Mouse (Mus musculus) forebrain, postnatal 0 days (tissue): ENCODE measurements around the gene Fzd5. TPM values are rescaled to one million over a fixed set of nuclear protein-coding genes. Genes with fewer than 3 reads are reported as not detected.

Source experiments
- ATAC-seq: fragments of 200-750 bp; cut with Nextera tagmentation; 2 replicates; pipeline ENCODE4 v1.8.0; 2017; ENCODE audit warnings: mild to moderate bottlenecking, moderate library complexity
- DNase-seq: peaks from one replicate; pipeline ENCODE4 v3.0.0-alpha.2; 2015
- H3K27ac ChIP-seq: fragments of 300-500 bp; sonication (generic); 2 replicates; pipeline ENCODE4 v1.5.1; 2014; ENCODE audit warnings: low read depth, mild to moderate bottlenecking, antibody characterized with exemption, low read length, moderate library complexity, mixed read lengths
- H3K27me3 ChIP-seq: fragments of 300-500 bp; sonication (generic); 2 replicates; pipeline ENCODE4 v1.6.1; 2014; ENCODE audit warnings: mild to moderate bottlenecking, low read length, mixed read lengths; ENCODE audit not compliant: insufficient read depth
- H3K36me3 ChIP-seq: fragments of 300-500 bp; sonication (generic); 2 replicates; pipeline ENCODE4 v1.6.1; 2014; ENCODE audit warnings: mild to moderate bottlenecking, moderate library complexity; ENCODE audit not compliant: insufficient read depth
- H3K4me1 ChIP-seq: fragments of 300-500 bp; sonication (generic); 2 replicates; pipeline ENCODE4 v1.6.1; 2014; ENCODE audit warnings: antibody characterized with exemption; ENCODE audit not compliant: insufficient read depth
- H3K4me2 ChIP-seq: fragments of 300-500 bp; sonication (generic); 2 replicates; pipeline ENCODE4 v1.6.1; 2014; ENCODE audit warnings: low read depth, mild to moderate bottlenecking, moderate library complexity
- H3K4me3 ChIP-seq: fragments of 300-500 bp; sonication (generic); 2 replicates; pipeline ENCODE4 v1.5.1; 2014; ENCODE audit warnings: low read depth, low read length, mixed read lengths
- H3K9ac ChIP-seq: fragments of 300-500 bp; sonication (generic); 2 replicates; pipeline ENCODE4 v1.6.1; 2014; ENCODE audit warnings: mild to moderate bottlenecking
- H3K9me3 ChIP-seq: fragments of 300-500 bp; sonication (generic); 2 replicates; pipeline ENCODE4 v1.6.1; 2016; ENCODE audit warnings: low read length
- CTCF ChIP-seq: sonication (generic); IDR thresholded peaks from 2 replicates; pipeline ENCODE4 v1.5.1; 2016; ENCODE audit warnings: antibody characterized with exemption, control low read depth, low read depth
- WGBS: fragments of 180-500 bp; shearing (Covaris S2); extraction: QIAGEN DNeasy Blood & Tissue Kit; methylation state at CpG from one replicate; pipeline ENCODE4 v1.1.7; 2014; 5-methylcytosine and 5-hydroxymethylcytosine counted together
- polyA plus RNA-seq: library from polyadenylated mRNA; unstranded; fragments of >200 nt; fragmentation: Nextera tagmentation; extraction: Ambion mirVana; gene quantifications from 2 replicates; pipeline ENCODE4 v1.2.1, GENCODE M21; 2015
- total RNA-seq: library from RNA; depleted of rRNA; stranded (reverse); fragments of >200 nt; gene quantifications from 2 replicates; pipeline ENCODE4 v1.2.3, GENCODE M21; 2014

Fzd5 gene
- total and polyA plus RNA-seq, 2 experiments from 2014 or later = 0.35 to 4.7 TPM

DNA sequence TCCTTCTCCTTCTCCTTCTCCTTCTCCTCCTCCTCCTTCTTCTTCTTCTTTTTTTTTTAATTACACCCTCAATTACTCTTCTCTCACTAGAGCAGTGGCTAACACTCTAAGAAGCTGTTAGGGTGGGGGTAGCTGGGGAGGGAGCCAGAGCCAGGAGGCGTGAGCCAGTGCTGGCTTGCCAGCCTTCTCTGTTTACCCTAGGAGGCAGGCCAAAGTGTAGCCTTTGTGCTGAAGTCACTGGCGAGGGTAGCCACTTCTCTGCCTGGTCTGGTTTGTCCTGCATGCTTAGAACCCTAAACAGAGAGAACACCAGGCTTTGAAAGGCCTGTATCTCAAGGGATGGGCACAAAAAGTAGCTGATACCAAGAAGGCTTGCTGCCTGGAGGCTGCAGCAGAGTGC is 19.7 kb upstream of the Fzd5 start:
- Histone ChIP-seq H3K9me3 (no peaks in the 10 kb centered on the region), H3K4me1 (no peaks in the 10 kb centered on the region), H3K9ac (no peak overlapping the region), H3K27ac (no peak overlapping the region), H3K4me3 (no peak overlapping the region), H3K4me2 (no peak overlapping the region), H3K36me3 (no peaks in the 10 kb centered on the region), H3K27me3 (no peaks in the 10 kb centered on the region)
- TF ChIP-seq CTCF = no peak
- DNase-seq (no peak), ATAC-seq (peak; percentile 36; the same call in 1 of the 2 replicates)
- WGBS = 25% methylated on average over 2 of the region's 2 CpGs

DNA sequence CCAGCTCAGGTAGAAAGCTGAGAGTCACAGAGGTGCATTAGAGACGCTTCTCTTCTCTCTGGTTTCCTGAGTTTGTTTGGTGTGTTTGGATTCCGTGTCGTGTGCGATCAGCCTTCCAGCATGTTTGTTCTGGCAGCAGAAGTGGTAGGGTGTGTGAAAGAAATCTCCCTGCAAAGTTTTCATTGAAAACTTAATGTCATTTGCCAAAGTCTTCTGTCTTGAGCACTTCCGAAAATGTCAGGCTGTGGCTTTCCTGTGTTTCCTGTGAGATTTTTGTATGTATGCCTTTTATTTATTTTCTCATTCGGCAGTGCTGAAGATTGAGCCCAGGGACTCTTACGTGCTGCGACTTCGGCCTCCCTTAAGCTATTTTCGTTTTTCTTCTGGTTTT is 19.1 kb upstream of the Fzd5 start:
- TF ChIP-seq CTCF = no peak
- 65% methylated on average over 10 of the region's 10 CpGs for WGBS
- H3K9ac ChIP-seq = no peak overlapping the region
- DNase-seq = no peak
- H3K36me3 ChIP-seq = no peaks in the 10 kb centered on the region
- H3K9me3 ChIP-seq = no peaks in the 10 kb centered on the region
- no peak overlapping the region for H3K4me3 ChIP-seq
- H3K4me2 ChIP-seq = no peak overlapping the region
- ATAC-seq = no peak
- no peak overlapping the region for H3K27ac ChIP-seq
- H3K4me1 ChIP-seq = no peaks in the 10 kb centered on the region
- no peaks in the 10 kb centered on the region for H3K27me3 ChIP-seq

DNA sequence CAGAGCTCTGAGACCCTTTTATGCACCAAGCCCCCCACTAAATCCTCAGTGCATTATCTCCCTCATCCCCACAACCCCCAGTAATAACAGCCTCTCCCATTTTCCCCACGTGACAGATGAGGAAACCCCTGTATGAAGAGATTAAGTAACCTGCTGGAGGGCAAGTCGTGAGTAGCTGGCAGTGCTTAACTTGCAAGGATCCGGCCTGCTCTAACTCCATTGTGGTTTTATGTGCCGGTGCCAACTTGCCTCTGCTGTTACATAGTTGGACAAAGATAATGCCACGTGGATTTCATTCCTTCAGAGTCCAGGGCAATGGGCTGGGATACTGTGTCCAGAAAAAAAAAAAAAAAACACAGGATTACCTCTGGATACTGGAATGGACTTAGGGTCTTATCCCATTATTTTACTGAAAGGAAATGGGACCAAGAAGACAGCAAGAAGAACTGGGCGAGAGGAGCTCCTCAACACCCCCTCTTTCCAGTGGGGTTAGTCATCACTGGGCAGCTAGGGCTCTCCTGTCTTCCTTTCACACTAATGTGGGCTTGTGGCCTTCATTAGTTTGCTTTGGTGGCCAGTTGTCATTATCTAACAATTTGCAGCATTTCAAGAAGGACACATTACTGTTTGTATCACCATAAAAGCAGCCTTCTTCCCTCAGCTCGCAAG is 18.6 kb upstream of the Fzd5 start:
- TF ChIP-seq CTCF = no peak
- Histone ChIP-seq H3K4me2 (no peak overlapping the region), H3K4me3 (no peak overlapping the region), H3K36me3 (no peaks in the 10 kb centered on the region), H3K27ac (no peak overlapping the region), H3K27me3 (no peaks in the 10 kb centered on the region), H3K9ac (no peak overlapping the region), H3K4me1 (no peaks in the 10 kb centered on the region), H3K9me3 (no peaks in the 10 kb centered on the region)
- DNase-seq = no peak
- 54% methylated on average over 7 of the region's 7 CpGs for WGBS
- no peak for ATAC-seq

DNA sequence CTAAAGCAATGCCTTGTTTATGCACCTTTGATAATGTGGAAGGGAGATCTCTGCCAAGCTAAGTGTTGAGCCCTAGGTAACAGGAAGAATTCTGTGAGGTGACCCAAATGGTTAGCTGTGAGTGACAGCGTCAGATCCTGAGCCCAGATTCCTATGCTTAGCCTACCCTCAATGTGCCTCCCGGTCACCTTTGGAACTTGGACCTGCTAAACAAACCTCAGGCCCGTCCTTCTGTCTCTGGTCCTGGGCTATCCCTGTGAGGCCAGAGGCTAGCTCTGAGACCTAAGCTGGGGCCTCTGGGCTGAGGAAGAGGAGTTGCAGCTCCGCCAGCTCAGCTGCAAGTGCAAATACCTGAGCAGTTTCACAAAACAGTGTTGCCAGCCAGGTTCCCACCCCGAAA is 17.1 kb upstream of the Fzd5 start:
- Histone ChIP-seq H3K36me3 (no peaks in the 10 kb centered on the region), H3K27me3 (no peaks in the 10 kb centered on the region), H3K27ac (no peak overlapping the region), H3K9ac (no peak overlapping the region), H3K4me1 (no peaks in the 10 kb centered on the region), H3K4me3 (no peak overlapping the region), H3K9me3 (no peaks in the 10 kb centered on the region), H3K4me2 (no peak overlapping the region)
- 88% methylated on average over 5 of the region's 5 CpGs for WGBS
- DNase-seq (no peak), ATAC-seq (no peak)
- TF ChIP-seq CTCF = no peak

DNA sequence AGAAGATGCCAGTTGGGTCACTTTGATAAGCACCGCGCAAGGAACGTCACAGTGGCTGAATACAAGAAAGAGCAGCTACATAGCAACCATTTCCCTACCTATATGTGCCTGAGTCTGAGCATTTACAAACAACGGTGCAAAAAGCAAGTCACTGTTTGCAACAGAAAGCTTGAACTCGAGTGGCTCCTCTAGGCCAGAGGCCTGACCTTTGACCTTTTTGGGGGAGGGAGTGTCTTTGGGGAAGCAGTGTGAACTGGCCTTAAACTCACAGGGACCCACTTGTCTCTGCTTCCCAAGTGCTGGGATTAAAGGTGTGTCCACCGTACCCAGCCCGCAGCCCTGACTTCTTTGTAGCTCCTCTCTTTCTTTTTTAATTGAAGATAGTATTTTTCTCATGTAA is 16.1 kb upstream of the Fzd5 start:
- no peak overlapping the region for H3K9ac ChIP-seq
- DNase-seq (no peak), ATAC-seq (no peak)
- no peaks in the 10 kb centered on the region for H3K9me3 ChIP-seq
- no peaks in the 10 kb centered on the region for H3K36me3 ChIP-seq
- no peak overlapping the region for H3K27ac ChIP-seq
- no peak overlapping the region for H3K4me2 ChIP-seq
- no peak for TF ChIP-seq CTCF
- H3K4me1 ChIP-seq = no peaks in the 10 kb centered on the region
- no peak overlapping the region for H3K4me3 ChIP-seq
- 81% methylated on average over 7 of the region's 7 CpGs for WGBS
- H3K27me3 ChIP-seq = no peaks in the 10 kb centered on the region

DNA sequence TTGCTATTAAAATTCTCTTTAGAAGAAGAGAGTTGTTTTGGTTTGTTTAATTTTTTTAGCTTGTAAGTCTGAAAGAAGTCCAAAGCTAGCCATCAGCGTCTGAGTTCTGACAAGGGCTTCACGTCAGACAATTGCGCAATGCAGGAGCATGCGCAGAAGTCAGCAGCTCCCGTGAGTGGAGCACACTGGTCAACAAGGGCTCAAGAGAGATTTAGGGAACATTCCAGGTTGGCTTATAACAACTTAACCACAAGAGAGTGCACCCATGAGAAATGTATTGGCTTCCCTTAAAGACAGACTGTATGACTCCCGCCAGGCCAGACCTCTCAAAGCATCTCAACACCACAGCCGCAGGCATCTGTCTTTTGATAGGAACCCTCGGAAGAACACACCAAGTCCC is 15.6 kb upstream of the Fzd5 start:
- no peak overlapping the region for H3K4me2 ChIP-seq
- no peak overlapping the region for H3K4me3 ChIP-seq
- H3K4me1 ChIP-seq = no peaks in the 10 kb centered on the region
- no peaks in the 10 kb centered on the region for H3K9me3 ChIP-seq
- WGBS = 91% methylated on average over 8 of the region's 8 CpGs
- DNase-seq (no peak), ATAC-seq (no peak)
- H3K36me3 ChIP-seq = no peaks in the 10 kb centered on the region
- H3K27me3 ChIP-seq = no peaks in the 10 kb centered on the region
- H3K27ac ChIP-seq = no peak overlapping the region
- TF ChIP-seq CTCF = no peak
- no peak overlapping the region for H3K9ac ChIP-seq

DNA sequence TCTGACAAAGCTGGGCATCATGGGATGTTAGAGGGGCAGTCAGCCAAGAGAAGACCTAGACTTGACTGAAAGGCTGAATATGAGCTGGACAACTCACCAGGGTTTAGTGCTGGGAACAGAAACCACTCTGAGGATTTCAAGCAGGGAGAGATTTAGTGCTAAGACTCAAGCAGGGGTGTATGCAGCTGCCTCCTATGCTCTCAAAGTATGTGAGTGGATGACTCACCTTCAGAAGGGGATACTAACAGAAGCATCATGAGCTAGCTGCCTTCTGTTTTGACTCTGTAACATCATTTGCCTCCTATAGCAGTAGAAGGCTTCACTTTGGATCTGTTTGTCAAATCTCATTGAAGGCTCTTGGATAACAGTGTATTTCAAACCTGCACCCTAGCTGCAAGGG is 7.1 kb upstream of the Fzd5 start:
- DNase-seq (no peak), ATAC-seq (no peak)
- Histone ChIP-seq H3K9me3 (no peaks in the 10 kb centered on the region), H3K4me3 (no peak overlapping the region), H3K4me2 (no peak overlapping the region), H3K36me3 (no peaks in the 10 kb centered on the region), H3K27ac (no peak overlapping the region), H3K9ac (no peak overlapping the region), H3K27me3 (no peaks in the 10 kb centered on the region; the same call in 1 of the 2 replicates), H3K4me1 (no peaks in the 10 kb centered on the region)
- TF ChIP-seq CTCF = no peak
